Mouse (Mus musculus): ENCODE results near the gene Adsl.

The Adsl gene

DNA sequence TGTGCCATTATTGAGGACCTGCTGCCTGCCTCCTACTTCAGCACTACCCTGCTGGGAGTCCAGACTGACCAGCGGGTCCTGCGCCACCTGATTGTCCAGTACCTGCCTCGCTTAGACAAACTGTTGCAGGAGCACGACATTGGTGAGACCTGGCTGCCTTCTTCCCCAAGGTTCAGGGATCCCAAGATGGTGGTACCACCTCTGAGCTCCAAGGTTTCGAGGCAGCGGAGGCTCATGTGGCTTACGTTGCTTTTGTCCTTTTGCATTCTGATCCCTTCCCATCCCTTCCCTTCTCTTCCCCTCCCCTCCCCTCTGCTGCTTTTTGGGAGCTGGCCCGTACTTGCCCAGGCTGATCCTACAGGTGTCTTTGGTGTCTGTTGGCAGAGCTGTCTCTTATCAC, 59.6 kb downstream of the Adsl start:
- DNase-seq (ENCODE audit: low spot score) = no peak

DNA sequence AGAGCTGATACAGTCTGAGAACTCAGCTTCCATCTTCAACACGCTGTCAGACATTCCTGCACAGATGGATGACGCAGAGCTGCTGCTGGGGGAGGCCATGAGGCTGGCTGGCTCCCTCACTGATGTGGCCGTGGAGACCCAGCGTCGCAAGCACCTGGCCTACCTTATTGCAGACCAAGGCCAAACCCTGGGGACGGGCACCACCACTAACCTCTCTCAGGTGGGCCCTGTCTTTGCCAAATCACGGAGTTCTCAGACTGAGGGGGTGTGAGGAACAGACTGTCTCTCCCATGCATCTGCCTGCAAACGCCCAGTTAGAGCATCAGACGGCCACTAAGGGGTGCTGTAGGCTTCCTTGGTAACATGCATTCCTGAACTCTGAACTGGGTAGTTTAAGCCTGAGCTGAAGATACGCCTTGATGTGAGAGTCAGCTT, 60.4 kb downstream of the Adsl start:
- no peak for DNase-seq (ENCODE audit: low spot score)

DNA sequence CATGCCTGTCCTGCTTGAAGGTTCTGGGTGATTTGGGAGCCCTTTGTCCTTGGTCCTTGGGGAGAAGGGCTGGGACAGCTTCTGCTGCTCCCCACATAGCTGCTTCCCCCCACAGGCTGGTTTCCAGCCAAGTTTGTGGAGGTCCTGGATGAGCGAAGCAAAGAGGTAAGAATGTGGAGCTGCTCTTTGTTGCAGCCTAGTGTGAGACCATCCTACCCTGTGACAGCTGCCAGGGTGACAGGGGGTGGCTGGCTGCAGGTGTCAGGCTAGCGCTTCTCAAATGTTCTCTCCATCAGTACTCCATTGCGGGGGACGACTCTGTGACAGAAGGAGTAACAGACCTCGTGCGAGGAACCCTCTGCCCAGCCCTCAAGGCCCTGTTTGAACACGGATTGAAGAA, 61.8 kb downstream of the Adsl start:
- no peak for DNase-seq (ENCODE audit: low spot score)

DNA sequence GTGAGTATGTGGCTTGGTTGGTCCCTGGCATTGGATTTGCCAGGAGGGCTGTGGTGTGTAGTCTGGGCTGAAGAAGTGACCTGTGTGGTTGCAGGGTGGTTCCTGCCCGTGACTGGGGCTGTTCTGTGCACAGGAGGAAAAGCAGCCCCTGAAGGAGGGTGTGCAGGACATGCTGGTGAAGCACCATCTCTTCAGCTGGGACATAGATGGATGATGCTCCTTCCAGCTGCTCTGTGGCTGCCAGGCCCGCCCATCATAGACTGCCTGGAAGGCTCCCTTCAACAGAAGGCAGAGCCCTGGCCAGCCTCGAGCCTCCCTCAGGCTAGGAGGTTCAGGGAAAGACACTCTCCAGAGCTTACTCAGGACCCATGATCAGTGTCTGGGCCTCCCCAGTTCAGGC, 63.2 kb downstream of the Adsl start:
- no peak for DNase-seq (ENCODE audit: low spot score)

DNA sequence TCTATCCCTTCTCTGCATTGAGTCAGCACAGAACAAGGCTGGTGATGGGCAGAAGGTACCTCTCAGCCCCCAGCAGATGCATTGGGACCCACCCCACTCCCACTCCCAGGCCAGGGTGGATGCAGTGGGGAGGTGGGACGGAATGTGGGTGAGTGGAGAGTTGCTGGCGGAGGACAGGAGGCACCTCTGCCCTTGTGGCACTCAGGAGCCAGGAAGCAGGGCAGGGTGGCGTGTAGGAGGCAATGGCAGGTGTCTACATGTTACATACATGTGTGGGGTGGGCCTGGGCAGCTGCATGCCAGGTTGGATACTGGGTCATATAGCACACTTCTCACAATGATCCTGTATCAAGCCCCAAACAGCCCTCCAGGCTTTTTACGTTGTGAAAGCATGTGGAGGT, 64.1 kb downstream of the Adsl start:
- DNase-seq (ENCODE audit: low spot score) = no peak

DNA sequence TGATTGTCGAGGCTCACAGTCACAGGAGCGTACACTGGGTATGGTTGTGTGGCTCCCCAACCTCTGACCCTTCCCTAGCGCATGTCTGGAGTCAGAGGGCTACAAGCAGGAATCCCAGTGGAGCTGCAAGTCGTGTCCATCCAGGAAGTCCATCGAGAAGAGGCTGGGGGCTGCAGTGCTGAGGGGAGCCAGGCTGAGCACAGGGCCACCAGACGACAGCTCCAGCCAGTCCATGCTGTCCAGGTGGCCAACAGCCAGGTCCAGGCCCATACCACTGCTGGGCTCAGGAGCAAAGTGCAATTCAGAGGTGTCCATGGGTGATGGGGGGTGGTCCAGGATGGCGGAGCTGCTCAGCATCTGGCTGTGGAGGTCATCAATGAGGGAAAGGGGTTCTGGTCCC, 64.9 kb downstream of the Adsl start:
- no peak for DNase-seq (ENCODE audit: low spot score)

DNA sequence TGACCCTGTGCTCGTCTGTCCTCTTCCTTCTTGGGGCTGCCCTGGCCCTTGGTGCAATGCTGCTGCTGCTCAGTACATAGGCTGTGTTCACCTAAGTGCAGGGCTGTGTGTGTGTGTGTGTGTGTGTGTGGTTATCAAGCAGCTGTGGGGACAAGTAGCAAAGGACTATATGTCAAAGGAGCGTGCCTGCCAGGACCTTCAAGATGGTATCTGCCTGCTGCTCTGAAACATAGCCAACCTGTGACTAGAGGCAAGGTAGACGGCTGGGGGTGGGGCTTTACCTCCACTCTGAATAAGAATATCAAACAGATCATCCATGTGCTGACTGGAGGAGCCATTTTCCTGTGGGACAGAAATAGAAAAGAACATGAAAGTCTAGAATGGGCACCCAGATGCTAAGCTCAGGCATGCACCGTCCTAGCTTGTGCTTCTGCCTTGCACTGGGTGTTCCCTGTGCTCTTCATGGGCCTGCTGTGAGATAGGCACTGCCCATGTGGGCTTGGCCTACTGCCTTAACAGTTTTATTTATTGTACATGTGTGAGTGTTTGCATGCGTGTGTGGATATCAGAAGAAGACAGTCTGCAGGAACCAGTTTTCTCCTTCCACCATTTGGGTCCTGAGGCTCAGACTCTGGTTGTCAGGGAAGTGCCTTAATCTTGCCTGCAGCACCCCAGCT, 66.9 kb downstream of the Adsl start:
- no peak for DNase-seq (ENCODE audit: low spot score)

DNA sequence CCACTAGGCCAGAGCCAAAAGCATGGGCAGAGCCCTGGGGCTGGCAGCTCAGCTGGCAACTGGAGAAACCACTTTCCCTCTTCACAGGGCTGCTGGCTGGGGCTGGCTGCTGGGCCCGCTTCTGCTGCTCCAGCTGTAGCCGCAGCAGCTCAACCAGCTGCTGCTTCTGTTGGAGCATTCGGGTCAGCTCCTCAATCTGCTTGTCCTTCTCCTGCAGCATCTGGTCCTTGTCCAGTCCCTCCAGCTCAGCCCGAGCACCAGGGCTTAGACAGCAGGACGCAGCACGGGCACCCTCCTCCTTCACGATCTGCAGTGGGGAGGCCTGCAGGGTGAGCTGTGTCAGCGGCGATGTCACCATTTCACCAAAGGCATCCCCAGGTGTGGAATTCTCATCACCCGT, 68.2 kb downstream of the Adsl start:
- no peak for DNase-seq (ENCODE audit: low spot score)

DNA sequence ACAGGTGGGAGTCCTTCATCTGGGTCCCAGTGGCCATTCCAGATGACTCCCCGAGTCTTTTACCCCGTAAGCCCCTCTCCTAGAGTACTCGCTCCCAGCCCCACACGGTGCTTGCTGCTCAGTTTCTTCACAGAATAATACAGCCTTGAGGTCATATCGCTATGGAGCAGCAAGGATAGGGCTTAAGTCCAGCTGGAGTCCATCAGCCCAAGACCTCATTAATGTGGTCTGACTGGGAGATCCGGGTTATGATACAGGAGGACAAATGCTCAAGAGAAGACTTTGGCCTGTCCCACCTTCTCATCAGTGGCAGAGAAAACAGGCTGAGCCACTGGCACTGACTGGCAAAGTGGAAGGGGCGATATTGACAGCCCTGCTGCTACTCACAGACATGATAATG, 69.0 kb downstream of the Adsl start:
- no peak for DNase-seq (ENCODE audit: low spot score)
